Mouse (Mus musculus): Measurements from ENCODE around the gene Vil1. TPM values are rescaled to one million over a fixed set of nuclear protein-coding genes. Genes with fewer than 3 reads are reported as not detected.
A peak's percentile ranks its signal among the peaks of the same experiment; 100 is the strongest.

The Vil1 gene
- polyA plus RNA-seq, 3 experiments from 2014 or later: 0.26 to 0.41 TPM; not detected in 1

GRCm38 (mm10) chr1:74415143-74415542 lies 6.0 kb downstream of the Vil1 start:
- ATAC-seq: no peak

- no peak for ATAC-seq
Measured at GRCm38 (mm10) chr1:74418747-74419439, 9.7 kb downstream of the Vil1 start.

- no peak for ATAC-seq
Measured at GRCm38 (mm10) chr1:74419440-74419794, 10.2 kb downstream of the Vil1 start.

GRCm38 (mm10) chr1:74423147-74423546 lies 14.0 kb downstream of the Vil1 start:
- no peak for ATAC-seq

- ATAC-seq: no peak
Measured at GRCm38 (mm10) chr1:74425845-74426244, 16.7 kb downstream of the Vil1 start.

GRCm38 (mm10) chr1:74433220-74433619 lies 24.0 kb downstream of the Vil1 start:
- ATAC-seq: no peak

GRCm38 (mm10) chr1:74434596-74434995 lies 25.4 kb downstream of the Vil1 start:
- no peak for ATAC-seq

- ATAC-seq: no peak
Measured at GRCm38 (mm10) chr1:74435563-74435962, 26.4 kb downstream of the Vil1 start.

- ATAC-seq: peak; percentile 85
Measured at GRCm38 (mm10) chr1:74437702-74438427, 28.7 kb downstream of the Vil1 start.

- ATAC-seq: no peak
Measured at GRCm38 (mm10) chr1:74439166-74439876, 30.1 kb downstream of the Vil1 start.

- no peak for ATAC-seq
Measured at GRCm38 (mm10) chr1:74444538-74444937, 35.4 kb downstream of the Vil1 start.

GRCm38 (mm10) chr1:74452611-74453045 lies 43.5 kb downstream of the Vil1 start:
- ATAC-seq: peak; percentile 69

- peak; percentile 52 for ATAC-seq
Measured at GRCm38 (mm10) chr1:74460273-74460672, 51.1 kb downstream of the Vil1 start.

Other genes with a start within 250 kb of the Vil1 start
- gene Cxcr1, start 214.7 kb upstream of the Vil1 start, polyA plus RNA-seq (2017; shearing (Covaris generic)): not detected
- gene Arpc2, start 173.3 kb upstream of the Vil1 start, polyA plus RNA-seq (2017; shearing (Covaris generic)): 100 to 1,000 TPM; 611 to 878 (median 637) TPM
- under 1 TPM in 1 of 3 experiments, not detected in 2; 0.34 TPM for gene Gpbar1, start 130.8 kb upstream of the Vil1 start, polyA plus RNA-seq (2017; shearing (Covaris generic))
- 100 to 1,000 TPM; 150 to 222 (median 210) TPM for gene Aamp, start 124.6 kb upstream of the Vil1 start, polyA plus RNA-seq (2017; shearing (Covaris generic))
- 100 to 1,000 TPM in 1 of 3 experiments, 10 to 100 TPM in 2; 90.4 to 101 (median 95.6) TPM for gene Pnkd, start 124.4 kb upstream of the Vil1 start, polyA plus RNA-seq (2017; shearing (Covaris generic))
- 10 to 100 TPM; 15.7 to 27.4 (median 17.9) TPM for gene Tmbim1, start 103.8 kb upstream of the Vil1 start, polyA plus RNA-seq (2017; shearing (Covaris generic))
- gene Catip, start 47.3 kb upstream of the Vil1 start, polyA plus RNA-seq (2017; shearing (Covaris generic)): not detected
- gene Slc11a1, start 34.2 kb upstream of the Vil1 start, polyA plus RNA-seq (2017; shearing (Covaris generic)): 1 to 10 TPM in 2 of 3 experiments, under 1 TPM in 1; 0.97 to 1.7 (median 1.3) TPM
- gene Ctdsp1, start 17.9 kb upstream of the Vil1 start, polyA plus RNA-seq (2017; shearing (Covaris generic)): 10 to 100 TPM; 28.8 to 39.0 (median 36.1) TPM
- gene Cnot9, start 96.7 kb downstream of the Vil1 start, polyA plus RNA-seq (2017; shearing (Covaris generic)): 10 to 100 TPM; 39.4 to 72.2 (median 52.6) TPM
- gene Plcd4, start 133.5 kb downstream of the Vil1 start, polyA plus RNA-seq (2017; shearing (Covaris generic)): 1 to 10 TPM; 1.1 to 5.6 (median 2.5) TPM
- gene Usp37, start 134.9 kb downstream of the Vil1 start, polyA plus RNA-seq (2017; shearing (Covaris generic)): 10 to 100 TPM; 29.2 to 30.1 (median 29.4) TPM
- gene Zfp142, start 178.9 kb downstream of the Vil1 start, polyA plus RNA-seq (2017; shearing (Covaris generic)): 10 to 100 TPM in 2 of 3 experiments, 1 to 10 TPM in 1; 8.3 to 20.9 (median 11.0) TPM
- gene Bcs1l, start 178.9 kb downstream of the Vil1 start, polyA plus RNA-seq (2017; shearing (Covaris generic)): 10 to 100 TPM; 11.1 to 16.0 (median 15.5) TPM
- gene Rnf25, start 192.0 kb downstream of the Vil1 start, polyA plus RNA-seq (2017; shearing (Covaris generic)): 10 to 100 TPM; 19.2 to 25.0 (median 22.0) TPM
- not detected for gene Stk36, start 192.1 kb downstream of the Vil1 start, polyA plus RNA-seq (2017; shearing (Covaris generic))